Mouse (Mus musculus) erythroblast, embryonic 14.5 days (primary cell): ENCODE measurements around the gene Lao1. TPM values are rescaled to one million over a fixed set of nuclear protein-coding genes. Genes with fewer than 3 reads are reported as not detected.
"Not testable (repeated sequence)": the region's sequence is repeated elsewhere in the genome, so short reads cannot be mapped to it uniquely, and the experiment has no call there.

ENCODE experiments used
- H3K27me3 ChIP-seq: 2 replicates; pipeline ENCODE4 v1.6.1; 2012; ENCODE audit warnings: inconsistent platforms; ENCODE audit not compliant: control insufficient read depth
- H3K36me3 ChIP-seq: 2 replicates; pipeline ENCODE4 v1.6.1; 2012; ENCODE audit warnings: mild to moderate bottlenecking, inconsistent platforms; ENCODE audit not compliant: control insufficient read depth
- H3K4me1 ChIP-seq: 2 replicates; pipeline ENCODE4 v1.6.1; 2012; ENCODE audit warnings: inconsistent platforms; ENCODE audit not compliant: control insufficient read depth
- H3K4me3 ChIP-seq: replicated peaks from 2 replicates; pipeline ENCODE3; 2012; ENCODE audit warnings: moderate library complexity, mild to moderate bottlenecking, inconsistent platforms
- H3K9me3 ChIP-seq: 2 replicates; pipeline ENCODE4 v1.6.1; 2012; ENCODE audit warnings: low read length, inconsistent platforms, mixed read lengths; ENCODE audit not compliant: control insufficient read depth
- GATA1 ChIP-seq: IDR thresholded peaks from 2 replicates; pipeline ENCODE4 v1.6.1; 2012; ENCODE audit warnings: low read length, inconsistent platforms, mixed read lengths
- TAL1 ChIP-seq: IDR thresholded peaks from 3 replicates; pipeline ENCODE4 v1.6.1; 2012; ENCODE audit warnings: low read length, inconsistent platforms, mixed read lengths
- polyA plus RNA-seq: library from polyadenylated mRNA; stranded (reverse); fragments of >175 nt; gene quantifications from 2 replicates; pipeline ENCODE4 v1.2.3, GENCODE M21; 2012

Lao1 gene
- polyA plus RNA-seq, result not detected in 2 replicates

GRCm38 (mm10) chr4:118961141-118961628 is at the start of gene Lao1:
Gene Lao1 (plus strand): TSS chr4:118961578.
- H3K9me3 ChIP-seq, result no peaks in the 10 kb centered on the region

GRCm38 (mm10) chr4:118917365-118917764 is 44.0 kb upstream of the Lao1 start, which contains the start of gene Olfr1329:
Gene Olfr1329 (minus strand): TSS chr4:118917465.
- H3K36me3 ChIP-seq, result not testable (repeated sequence)

More at GRCm38 (mm10) chr4:118961141-118961628, at the start of gene Lao1:
- H3K36me3 ChIP-seq, result no peaks in the 10 kb centered on the region
- no peaks in the 10 kb centered on the region for H3K27me3 ChIP-seq
- no peak within 1 kb of the TSS for H3K4me3 ChIP-seq
- H3K4me1 ChIP-seq, result no peaks in the 10 kb centered on the region
- TF ChIP-seq GATA1 (no peak), TAL1 (no peak)

GRCm38 (mm10) chr4:118931326-118931725 is 30.1 kb upstream of the Lao1 start:
- not testable (repeated sequence) for H3K4me3 ChIP-seq, H3K9me3 ChIP-seq, H3K36me3 ChIP-seq, H3K27me3 ChIP-seq, H3K4me1 ChIP-seq

More at GRCm38 (mm10) chr4:118917365-118917764, 44.0 kb upstream of the Lao1 start, which contains the start of gene Olfr1329:
- H3K4me1 ChIP-seq, H3K4me3 ChIP-seq, H3K27me3 ChIP-seq, H3K9me3 ChIP-seq: not testable (repeated sequence)

- H3K9me3 ChIP-seq, result no peaks in the 10 kb centered on the region
- H3K4me1 ChIP-seq, result no peaks in the 10 kb centered on the region
- H3K36me3 ChIP-seq, result no peaks in the 10 kb centered on the region
- TF ChIP-seq TAL1, result no peak
- no peak for TF ChIP-seq GATA1
- no peak within 1 kb of the TSS for H3K4me3 ChIP-seq
- no peaks in the 10 kb centered on the region for H3K27me3 ChIP-seq
Observed at GRCm38 (mm10) chr4:118938512-118938911, 22.9 kb upstream of the Lao1 start, which contains the start of gene Olfr1328. Gene Olfr1328 (minus strand): TSS chr4:118938612.

- TF ChIP-seq TAL1, result no peak
- Histone ChIP-seq H3K27me3 (no peaks in the 10 kb centered on the region), H3K9me3 (no peaks in the 10 kb centered on the region), H3K4me3 (no peak overlapping the region), H3K4me1 (no peaks in the 10 kb centered on the region), H3K36me3 (no peaks in the 10 kb centered on the region)
Observed at GRCm38 (mm10) chr4:118958812-118959211, 2.6 kb upstream of the Lao1 start.

GRCm38 (mm10) chr4:118967711-118968110 is 6.3 kb downstream of the Lao1 start:
- Histone ChIP-seq H3K9me3 (no peaks in the 10 kb centered on the region), H3K36me3 (no peaks in the 10 kb centered on the region), H3K4me3 (no peak overlapping the region), H3K4me1 (no peaks in the 10 kb centered on the region), H3K27me3 (no peaks in the 10 kb centered on the region)
- TF ChIP-seq GATA1 (no peak), TAL1 (no peak)

- no peaks in the 10 kb centered on the region for H3K4me1 ChIP-seq
- TF ChIP-seq TAL1 (no peak), GATA1 (no peak)
- no peaks in the 10 kb centered on the region for H3K9me3 ChIP-seq
- H3K36me3 ChIP-seq, result no peaks in the 10 kb centered on the region
- no peak overlapping the region for H3K4me3 ChIP-seq
- H3K27me3 ChIP-seq, result no peaks in the 10 kb centered on the region
Observed at GRCm38 (mm10) chr4:118973281-118973680, 11.9 kb downstream of the Lao1 start.

- Histone ChIP-seq H3K4me1 (peaks cover 6% of the 10 kb centered on the region), H3K27me3 (peaks cover 4% of the 10 kb centered on the region; the same call in 1 of the 2 replicates), H3K9me3 (peaks cover 5% of the 10 kb centered on the region; the same call in 1 of the 2 replicates), H3K4me3 (no peak overlapping the region), H3K36me3 (no peaks in the 10 kb centered on the region)
- TF ChIP-seq GATA1 (no peak), TAL1 (no peak)
Observed at GRCm38 (mm10) chr4:118985291-118985690, 23.9 kb downstream of the Lao1 start.

- TF ChIP-seq TAL1 (no peak), GATA1 (no peak)
- H3K4me3 ChIP-seq, result no peak overlapping the region
- H3K9me3 ChIP-seq, result peaks cover 5% of the 10 kb centered on the region; the same call in 1 of the 2 replicates
- H3K4me1 ChIP-seq, result peaks cover 6% of the 10 kb centered on the region
- H3K36me3 ChIP-seq, result no peaks in the 10 kb centered on the region
- H3K27me3 ChIP-seq, result peaks cover 3% of the 10 kb centered on the region; the same call in 1 of the 2 replicates
Observed at GRCm38 (mm10) chr4:118988535-118988934, 27.2 kb downstream of the Lao1 start.

GRCm38 (mm10) chr4:118989331-118989730 is 28.0 kb downstream of the Lao1 start:
- TF ChIP-seq TAL1 (no peak), GATA1 (no peak)
- Histone ChIP-seq H3K9me3 (peaks cover 8% of the 10 kb centered on the region), H3K4me1 (peaks cover 6% of the 10 kb centered on the region), H3K27me3 (peaks cover 3% of the 10 kb centered on the region; the same call in 1 of the 2 replicates), H3K36me3 (no peaks in the 10 kb centered on the region), H3K4me3 (no peak overlapping the region)
